Mouse (Mus musculus): Measurements from ENCODE around the gene Elavl1.
"Not testable (repeated sequence)": the region's sequence is repeated elsewhere in the genome, so short reads cannot be mapped to it uniquely, and the experiment has no call there.

Gene Elavl1

GRCm38 (mm10) chr8:4324983-4325750, at the start of gene Elavl1, which contains the start of gene Ccl25:
TSS of gene Elavl1 (minus strand) at chr8:4325413.
TSS of gene Ccl25 (plus strand) at chr8:4325210.
- peak; percentile 98 for DNase-seq

- peak; percentile 4 for DNase-seq
Measured at GRCm38 (mm10) chr8:4372657-4373056, 47.4 kb upstream of the Elavl1 start.

- peak; percentile 14 for DNase-seq
Measured at GRCm38 (mm10) chr8:4370078-4370477, 44.9 kb upstream of the Elavl1 start.

- DNase-seq, result no peak
Measured at GRCm38 (mm10) chr8:4368470-4368869, 43.3 kb upstream of the Elavl1 start.

- DNase-seq, result no peak
Measured at GRCm38 (mm10) chr8:4367808-4368207, 42.6 kb upstream of the Elavl1 start.

GRCm38 (mm10) chr8:4366189-4366588, 41.0 kb upstream of the Elavl1 start:
- no peak for DNase-seq

GRCm38 (mm10) chr8:4360922-4361321, 35.7 kb upstream of the Elavl1 start:
- DNase-seq, result no peak

- DNase-seq, result no peak
Measured at GRCm38 (mm10) chr8:4359362-4359761, 34.1 kb upstream of the Elavl1 start.

GRCm38 (mm10) chr8:4355455-4355854, 30.2 kb upstream of the Elavl1 start:
- no peak for DNase-seq

GRCm38 (mm10) chr8:4354516-4354915, 29.3 kb upstream of the Elavl1 start:
- DNase-seq, result no peak

GRCm38 (mm10) chr8:4353741-4354140, 28.5 kb upstream of the Elavl1 start:
- DNase-seq, result no peak

GRCm38 (mm10) chr8:4352562-4352961, 27.3 kb upstream of the Elavl1 start:
- DNase-seq, result not testable (repeated sequence)

GRCm38 (mm10) chr8:4350618-4351017, 25.4 kb upstream of the Elavl1 start:
- DNase-seq, result no peak

- no peak for DNase-seq
Measured at GRCm38 (mm10) chr8:4349335-4349734, 24.1 kb upstream of the Elavl1 start.

- DNase-seq, result no peak
Measured at GRCm38 (mm10) chr8:4348275-4348674, 23.1 kb upstream of the Elavl1 start.

GRCm38 (mm10) chr8:4347661-4348060, 22.4 kb upstream of the Elavl1 start:
- DNase-seq, result no peak

- no peak for DNase-seq
Measured at GRCm38 (mm10) chr8:4340207-4340606, 15.0 kb upstream of the Elavl1 start.

GRCm38 (mm10) chr8:4335678-4336077, 10.5 kb upstream of the Elavl1 start:
- no peak for DNase-seq

GRCm38 (mm10) chr8:4333966-4334365, 8.8 kb upstream of the Elavl1 start:
- no peak for DNase-seq

- no peak for DNase-seq
Measured at GRCm38 (mm10) chr8:4329000-4329399, 3.8 kb upstream of the Elavl1 start.

- no peak for DNase-seq
Measured at GRCm38 (mm10) chr8:4325751-4326036, 481 bp upstream of the Elavl1 start.

- DNase-seq, result no peak
Measured at GRCm38 (mm10) chr8:4324525-4324924, 688 bp downstream of the Elavl1 start.

- no peak for DNase-seq
Measured at GRCm38 (mm10) chr8:4323917-4324316, 1.3 kb downstream of the Elavl1 start.

GRCm38 (mm10) chr8:4322470-4322869, 2.7 kb downstream of the Elavl1 start:
- DNase-seq, result peak; percentile 88

- no peak for DNase-seq
Measured at GRCm38 (mm10) chr8:4321031-4321430, 4.2 kb downstream of the Elavl1 start.

Measured in kidney, postnatal 14 days (tissue).